Mouse (Mus musculus): ENCODE measurements around the gene Arap2. TPM values are rescaled to one million over a fixed set of nuclear protein-coding genes. Genes with fewer than 3 reads are reported as not detected.

Arap2 gene
- 11.9 and 17.0 TPM in 2 replicates for polyA plus RNA-seq (2015; fragmentation: Nextera tagmentation; extraction: Ambion mirVana)

DNA sequence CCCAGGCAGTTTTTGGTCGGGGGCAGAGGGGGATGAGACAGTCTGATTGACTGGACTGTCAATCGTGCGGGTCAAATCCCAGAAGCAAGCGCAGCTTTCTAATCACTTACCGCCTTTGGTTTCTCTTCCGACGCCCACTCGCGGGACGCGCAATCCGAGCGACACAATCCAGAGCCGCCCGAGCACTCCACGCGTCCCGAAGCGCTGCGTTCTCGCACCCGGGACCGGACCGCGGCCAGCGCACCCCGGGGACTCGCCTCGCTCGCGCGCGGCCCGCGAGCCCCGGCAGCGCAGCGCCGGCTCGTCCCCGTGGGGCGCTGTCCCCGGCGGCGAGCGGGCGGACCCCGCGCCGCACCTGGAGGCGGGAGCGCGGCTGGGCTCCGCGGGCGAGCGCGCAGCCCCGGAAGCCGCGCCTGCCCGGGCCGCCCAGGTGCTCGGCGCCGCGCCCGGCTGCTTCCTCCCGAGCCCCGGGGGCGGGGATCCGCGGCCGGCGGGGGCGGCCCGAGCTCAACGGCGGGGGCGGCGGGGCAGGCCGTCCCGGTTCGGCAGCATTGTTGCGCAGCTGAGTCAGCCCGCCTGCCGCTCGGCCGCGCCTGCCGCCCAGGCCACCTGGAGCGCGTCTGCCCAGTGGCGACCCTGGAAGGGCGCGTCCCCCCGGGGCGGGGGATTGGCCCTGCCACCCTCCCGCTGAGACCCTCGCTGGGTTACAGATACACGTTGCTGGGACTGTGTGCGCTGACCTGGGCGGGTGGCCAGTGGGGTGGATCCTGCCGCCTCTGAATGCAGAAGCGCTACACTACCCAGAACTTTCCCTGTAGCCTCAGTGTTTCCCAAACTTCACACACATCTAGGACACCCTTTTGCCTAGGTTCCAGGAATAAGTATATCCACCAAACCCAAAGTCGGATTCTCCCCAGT is at the start of gene Arap2:
Gene Arap2 (minus strand): TSS at position 376 of the 918 bp plus-strand sequence.
- Histone ChIP-seq H3K4me2 (replicated peaks; ENCODE audit: low read depth) (peak within 1 kb of the TSS; percentile 72), H3K4me3 (ENCODE audit: low read depth, low read length) (peak within 1 kb of the TSS; percentile 71), H3K9me3 (ENCODE audit: control insufficient read depth) (no peaks in the 10 kb centered on the region), H3K9ac (ENCODE audit: low read depth, low read length) (peak within 1 kb of the TSS; percentile 67), H3K4me1 (replicated peaks; ENCODE audit: control insufficient read depth, insufficient read depth, low read length) (peaks cover 8% of the 10 kb centered on the region), H3K36me3 (ENCODE audit: control insufficient read depth, insufficient read depth) (no peaks in the 10 kb centered on the region), H3K27ac (ENCODE audit: low read depth, low read length) (peak within 1 kb of the TSS; percentile 72), H3K27me3 (replicated peaks; ENCODE audit: control insufficient read depth, insufficient read depth, low read length) (no peaks in the 10 kb centered on the region)
- under 1% methylated on average over 78 of the region's 106 CpGs for WGBS
- peak; percentile 95 for ATAC-seq
- no peak for TF ChIP-seq CTCF (IDR thresholded peaks at IDR 0.05; ENCODE audit: low read depth)

DNA sequence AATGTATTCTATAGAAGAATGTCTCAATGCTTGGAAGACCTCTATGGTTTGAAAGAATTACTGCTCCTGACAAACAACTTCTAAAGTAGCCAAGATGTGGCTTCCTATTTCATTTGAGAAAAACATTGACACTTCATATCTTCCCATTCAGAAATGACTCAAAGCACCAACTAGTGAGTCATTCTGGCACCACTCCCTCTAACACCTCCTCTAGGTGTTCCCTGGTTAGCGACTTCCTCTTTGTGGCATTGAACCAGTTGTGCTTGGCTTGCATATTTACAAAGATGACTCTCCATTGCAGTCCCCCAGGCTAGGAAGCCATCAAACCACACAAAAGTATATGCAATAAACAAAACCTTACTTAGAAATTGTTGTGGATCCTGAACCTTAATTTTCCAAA is 49.8 kb upstream of the Arap2 start:
- Histone ChIP-seq H3K27me3 (replicated peaks; ENCODE audit: control insufficient read depth, insufficient read depth, low read length) (no peaks in the 10 kb centered on the region), H3K36me3 (ENCODE audit: control insufficient read depth, insufficient read depth) (no peaks in the 10 kb centered on the region), H3K4me1 (replicated peaks; ENCODE audit: control insufficient read depth, insufficient read depth, low read length) (no peaks in the 10 kb centered on the region), H3K4me2 (replicated peaks; ENCODE audit: low read depth) (no peak overlapping the region), H3K27ac (ENCODE audit: low read depth, low read length) (no peak overlapping the region), H3K9me3 (ENCODE audit: control insufficient read depth) (no peaks in the 10 kb centered on the region), H3K4me3 (ENCODE audit: low read depth, low read length) (no peak overlapping the region), H3K9ac (ENCODE audit: low read depth, low read length) (no peak overlapping the region)
- TF ChIP-seq CTCF (IDR thresholded peaks at IDR 0.05; ENCODE audit: low read depth) = no peak
- WGBS = 50% methylated on average over 1 of the region's 1 CpGs
- ATAC-seq = no peak

- Histone ChIP-seq H3K9ac (ENCODE audit: low read depth, low read length) (no peak overlapping the region), H3K9me3 (ENCODE audit: control insufficient read depth) (no peaks in the 10 kb centered on the region), H3K27me3 (replicated peaks; ENCODE audit: control insufficient read depth, insufficient read depth, low read length) (no peaks in the 10 kb centered on the region), H3K4me3 (ENCODE audit: low read depth, low read length) (no peak overlapping the region), H3K4me2 (replicated peaks; ENCODE audit: low read depth) (no peak overlapping the region), H3K36me3 (ENCODE audit: control insufficient read depth, insufficient read depth) (no peaks in the 10 kb centered on the region), H3K4me1 (replicated peaks; ENCODE audit: control insufficient read depth, insufficient read depth, low read length) (no peaks in the 10 kb centered on the region), H3K27ac (ENCODE audit: low read depth, low read length) (no peak overlapping the region)
- 63% methylated on average over 1 of the region's 1 CpGs for WGBS
- no peak for ATAC-seq
- no peak for TF ChIP-seq CTCF (IDR thresholded peaks at IDR 0.05; ENCODE audit: low read depth)
These were observed 48.1 kb upstream of the Arap2 start for GRCm38 (mm10) chr5:62814072-62814414.

DNA sequence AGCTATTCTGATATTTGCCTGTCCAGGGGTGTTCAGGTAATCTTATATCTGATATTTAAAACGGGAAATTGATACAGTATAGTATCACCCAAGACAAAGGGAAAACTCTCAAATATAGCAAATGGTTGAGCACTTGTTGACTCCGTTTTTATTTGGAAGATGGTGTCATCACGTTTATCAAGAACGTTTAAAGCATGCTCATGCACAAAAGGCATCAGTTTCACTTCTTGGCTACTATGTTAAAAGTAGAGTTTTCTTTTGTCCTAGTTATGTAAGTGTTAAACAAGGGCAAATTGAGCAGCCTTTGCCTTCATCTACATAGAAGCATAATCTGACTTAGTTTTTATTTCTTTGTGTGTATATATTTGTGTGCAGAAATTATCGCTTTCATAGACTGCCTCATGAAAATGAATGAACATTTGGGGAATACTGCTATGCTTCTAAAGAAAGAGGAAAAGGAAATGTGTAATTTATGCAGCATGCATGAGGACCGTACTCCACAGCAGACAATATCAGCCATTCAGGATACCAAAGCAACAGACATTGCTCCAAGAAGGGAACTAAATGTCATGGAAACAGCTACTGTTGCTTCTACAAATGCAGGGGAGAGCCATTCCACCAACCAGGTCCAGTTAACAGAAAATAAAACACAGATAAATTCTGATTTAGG is 47.6 kb upstream of the Arap2 start, which contains the start of gene Dthd1:
Gene Dthd1 (plus strand): TSS at position 422 of the 670 bp plus-strand sequence.
- Histone ChIP-seq H3K4me3 (ENCODE audit: low read depth, low read length) (no peak within 1 kb of the TSS), H3K36me3 (ENCODE audit: control insufficient read depth, insufficient read depth) (no peaks in the 10 kb centered on the region), H3K9me3 (ENCODE audit: control insufficient read depth) (no peaks in the 10 kb centered on the region), H3K4me2 (replicated peaks; ENCODE audit: low read depth) (no peak within 1 kb of the TSS), H3K9ac (ENCODE audit: low read depth, low read length) (no peak within 1 kb of the TSS), H3K27ac (ENCODE audit: low read depth, low read length) (no peak within 1 kb of the TSS), H3K4me1 (replicated peaks; ENCODE audit: control insufficient read depth, insufficient read depth, low read length) (no peaks in the 10 kb centered on the region), H3K27me3 (replicated peaks; ENCODE audit: control insufficient read depth, insufficient read depth, low read length) (no peaks in the 10 kb centered on the region)
- no peak for ATAC-seq
- 85% methylated on average over 6 of the region's 6 CpGs for WGBS
- no peak for TF ChIP-seq CTCF (IDR thresholded peaks at IDR 0.05; ENCODE audit: low read depth)

GRCm38 (mm10) chr5:62792776-62793175 is 26.8 kb upstream of the Arap2 start:
- no peak overlapping the region for H3K9ac ChIP-seq (ENCODE audit: low read depth, low read length)
- no peaks in the 10 kb centered on the region for H3K27me3 ChIP-seq (replicated peaks; ENCODE audit: control insufficient read depth, insufficient read depth, low read length)
- no peak for TF ChIP-seq CTCF (IDR thresholded peaks at IDR 0.05; ENCODE audit: low read depth)
- no peak overlapping the region for H3K27ac ChIP-seq (ENCODE audit: low read depth, low read length)
- 86% methylated on average over 1 of the region's 1 CpGs for WGBS
- H3K9me3 ChIP-seq (ENCODE audit: control insufficient read depth) = no peaks in the 10 kb centered on the region
- no peak overlapping the region for H3K4me2 ChIP-seq (replicated peaks; ENCODE audit: low read depth)
- H3K36me3 ChIP-seq (ENCODE audit: control insufficient read depth, insufficient read depth) = no peaks in the 10 kb centered on the region
- ATAC-seq = no peak
- no peak overlapping the region for H3K4me3 ChIP-seq (ENCODE audit: low read depth, low read length)
- H3K4me1 ChIP-seq (replicated peaks; ENCODE audit: control insufficient read depth, insufficient read depth, low read length) = no peaks in the 10 kb centered on the region

DNA sequence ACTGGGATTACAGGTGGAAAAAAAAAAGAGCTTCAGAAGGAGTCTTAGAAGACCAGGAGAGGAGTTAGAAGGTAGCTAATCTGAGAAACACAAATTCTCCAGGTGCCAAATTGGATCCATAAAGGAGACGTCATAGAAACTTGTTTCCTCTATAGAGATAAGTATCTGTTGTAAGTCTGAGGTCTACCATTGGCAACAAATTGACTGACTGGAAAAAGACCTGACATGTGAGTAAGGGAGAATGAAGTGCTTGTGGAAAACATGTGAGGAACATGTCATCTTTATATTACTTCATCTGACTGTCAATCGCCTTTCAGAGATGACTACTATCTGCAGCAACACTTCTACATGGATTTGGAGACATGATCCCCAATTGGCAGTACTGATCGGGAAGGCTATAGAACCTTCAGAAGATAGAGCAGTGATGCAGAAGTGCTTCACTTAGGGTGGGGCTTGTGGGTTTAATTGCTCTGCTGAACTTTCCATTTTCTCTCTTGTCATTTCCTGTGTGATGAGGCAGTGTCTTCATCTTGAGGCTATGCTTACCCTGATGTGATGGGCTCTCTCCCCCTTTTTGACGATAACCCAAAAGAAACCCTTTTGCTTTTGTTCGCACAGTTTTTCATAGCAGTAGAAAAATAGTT is 25.1 kb upstream of the Arap2 start:
- no peak for TF ChIP-seq CTCF (IDR thresholded peaks at IDR 0.05; ENCODE audit: low read depth)
- no peak for ATAC-seq
- Histone ChIP-seq H3K27me3 (replicated peaks; ENCODE audit: control insufficient read depth, insufficient read depth, low read length) (no peaks in the 10 kb centered on the region), H3K36me3 (ENCODE audit: control insufficient read depth, insufficient read depth) (no peaks in the 10 kb centered on the region), H3K4me3 (ENCODE audit: low read depth, low read length) (no peak overlapping the region), H3K4me1 (replicated peaks; ENCODE audit: control insufficient read depth, insufficient read depth, low read length) (no peaks in the 10 kb centered on the region), H3K9ac (ENCODE audit: low read depth, low read length) (no peak overlapping the region), H3K4me2 (replicated peaks; ENCODE audit: low read depth) (no peak overlapping the region), H3K9me3 (ENCODE audit: control insufficient read depth) (no peaks in the 10 kb centered on the region), H3K27ac (ENCODE audit: low read depth, low read length) (no peak overlapping the region)
- 92% methylated on average over 5 of the region's 5 CpGs for WGBS
